Mouse (Mus musculus): ENCODE data around the gene Ralgapb. TPM values are rescaled to one million over a fixed set of nuclear protein-coding genes. Genes with fewer than 3 reads are reported as not detected.

Gene Ralgapb
- polyA plus RNA-seq, 1 experiment from 2014 or later: 11.0 TPM

DNA sequence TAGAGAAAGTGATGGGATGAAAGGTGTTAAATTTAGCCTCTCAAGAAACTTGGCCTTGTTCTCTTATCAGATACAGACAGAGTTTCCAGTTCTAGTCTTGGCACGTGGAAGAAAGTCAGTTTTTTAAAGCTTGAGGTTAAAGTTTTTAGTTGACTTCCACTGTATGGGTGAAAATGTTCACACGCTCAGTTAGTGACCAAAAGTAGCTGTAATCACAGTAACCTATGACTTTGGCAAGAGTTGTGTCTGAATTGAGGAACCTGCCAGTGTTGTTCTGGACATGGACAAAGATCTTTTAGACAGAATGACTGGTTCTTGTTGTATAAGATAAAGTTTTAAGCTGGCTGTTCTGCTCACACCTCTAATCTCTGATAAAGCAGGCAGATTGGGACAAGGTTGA, 3.6 kb downstream of the Ralgapb start:
- H3K27me3 ChIP-seq (ENCODE audit: low read depth, poor library complexity, severe bottlenecking): no peaks in the 10 kb centered on the region
- no peak overlapping the region for H3K4me3 ChIP-seq
- H3K27ac ChIP-seq (replicated peaks): no peak overlapping the region
- H3K9me3 ChIP-seq (replicated peaks): no peaks in the 10 kb centered on the region
- no peak for DNase-seq (ENCODE audit: low spot score)
- H3K36me3 ChIP-seq: no peaks in the 10 kb centered on the region
- 86% methylated on average over 2 of the region's 2 CpGs for WGBS
- peaks cover 25% of the 10 kb centered on the region for H3K4me1 ChIP-seq

DNA sequence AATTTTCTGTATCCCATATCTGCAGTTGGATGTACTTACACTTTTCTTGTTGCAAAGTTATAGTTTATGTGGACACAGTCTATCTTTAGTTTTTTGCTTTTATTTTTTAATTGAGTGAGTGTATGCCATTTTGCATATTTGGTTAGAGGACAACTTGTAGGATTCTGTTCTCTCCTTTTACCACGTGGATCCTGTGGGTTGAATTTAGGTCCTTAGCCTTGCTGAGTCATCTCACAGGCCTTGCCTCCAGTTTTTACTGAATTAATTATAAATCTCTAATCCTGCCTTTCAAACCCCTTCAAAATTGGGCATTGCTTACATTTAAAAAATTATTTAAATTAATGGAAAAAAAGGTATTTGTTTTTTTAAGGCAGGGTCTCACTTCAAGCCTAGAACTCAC, 6.2 kb downstream of the Ralgapb start:
- 85% methylated on average over 1 of the region's 1 CpGs for WGBS
- H3K9me3 ChIP-seq (replicated peaks): no peaks in the 10 kb centered on the region
- no peak overlapping the region for H3K4me3 ChIP-seq
- no peaks in the 10 kb centered on the region for H3K27me3 ChIP-seq (ENCODE audit: low read depth, poor library complexity, severe bottlenecking)
- no peaks in the 10 kb centered on the region for H3K36me3 ChIP-seq
- H3K4me1 ChIP-seq: peaks cover 12% of the 10 kb centered on the region
- DNase-seq (ENCODE audit: low spot score): no peak
- H3K27ac ChIP-seq (replicated peaks): no peak overlapping the region

DNA sequence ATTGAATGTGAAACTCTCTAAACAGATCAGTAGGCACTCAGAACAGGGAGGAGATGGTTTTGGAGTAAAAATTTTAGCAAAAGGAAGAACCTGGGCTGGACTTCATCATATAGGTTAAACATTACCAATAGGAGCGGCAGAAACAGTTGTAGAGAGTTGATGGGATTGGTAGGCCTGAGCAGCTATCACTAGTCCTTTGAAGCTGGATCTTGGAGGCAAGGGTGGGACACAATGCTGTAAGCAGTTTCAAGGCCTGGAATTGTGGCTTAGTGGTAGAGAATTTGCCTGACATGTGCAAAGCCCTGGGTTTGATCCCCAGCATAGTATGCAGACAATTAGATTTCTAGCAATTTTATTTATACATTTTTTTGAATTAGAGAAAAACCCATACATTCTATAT, 9.0 kb downstream of the Ralgapb start:
- 89% methylated on average over 1 of the region's 1 CpGs for WGBS
- no peaks in the 10 kb centered on the region for H3K9me3 ChIP-seq (replicated peaks)
- H3K4me1 ChIP-seq: no peaks in the 10 kb centered on the region
- no peak overlapping the region for H3K27ac ChIP-seq (replicated peaks)
- H3K27me3 ChIP-seq (ENCODE audit: low read depth, poor library complexity, severe bottlenecking): no peaks in the 10 kb centered on the region
- no peak overlapping the region for H3K4me3 ChIP-seq
- H3K36me3 ChIP-seq: peaks cover 16% of the 10 kb centered on the region
- DNase-seq (ENCODE audit: low spot score): no peak

DNA sequence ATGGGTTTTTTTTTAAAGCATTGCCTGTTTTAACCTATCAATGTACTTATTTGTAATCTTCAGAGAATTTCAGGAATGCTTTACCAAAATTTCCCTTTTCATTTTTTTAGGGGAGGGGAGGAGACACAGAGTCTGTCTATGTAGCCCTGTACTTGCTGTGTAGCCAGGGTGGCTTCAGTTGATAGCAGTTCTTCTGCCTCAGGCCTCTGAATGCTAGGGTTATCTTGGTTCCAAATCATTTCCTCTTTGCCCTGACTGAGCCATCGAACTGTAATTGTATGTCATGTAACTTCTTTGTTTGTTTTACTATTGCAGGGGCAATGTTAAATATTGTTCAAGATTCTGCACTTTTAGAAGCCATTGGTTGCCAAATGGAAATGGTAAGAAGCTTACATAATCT, 36.2 kb downstream of the Ralgapb start:
- H3K9me3 ChIP-seq (replicated peaks): no peaks in the 10 kb centered on the region
- no peak overlapping the region for H3K4me3 ChIP-seq
- WGBS: 80% methylated on average over 1 of the region's 1 CpGs
- no peak for DNase-seq (ENCODE audit: low spot score)
- no peaks in the 10 kb centered on the region for H3K4me1 ChIP-seq
- no peak overlapping the region for H3K27ac ChIP-seq (replicated peaks)
- peaks cover 70% of the 10 kb centered on the region for H3K36me3 ChIP-seq
- no peaks in the 10 kb centered on the region for H3K27me3 ChIP-seq (ENCODE audit: low read depth, poor library complexity, severe bottlenecking)

DNA sequence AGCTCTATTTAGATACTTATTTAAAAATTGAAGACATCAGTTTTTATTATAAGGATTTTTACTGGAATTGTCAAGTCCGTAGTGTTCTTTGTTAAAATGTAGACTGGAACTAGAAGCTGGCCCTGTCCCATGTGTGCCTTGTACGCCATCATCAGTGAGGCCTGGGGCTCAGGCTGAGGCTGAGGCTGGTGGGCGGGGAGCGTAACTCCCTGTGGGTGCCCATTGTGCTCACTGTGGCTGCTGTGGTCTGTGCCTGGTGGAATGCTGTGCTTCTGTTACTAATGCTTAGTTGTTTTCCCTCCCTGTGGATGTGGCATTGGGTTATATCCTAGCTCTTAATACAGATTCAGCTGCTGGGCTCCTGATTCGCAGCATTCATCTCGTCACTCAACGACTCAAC, 40.2 kb downstream of the Ralgapb start:
- Histone ChIP-seq H3K9me3 (replicated peaks) (no peaks in the 10 kb centered on the region), H3K36me3 (peaks cover 74% of the 10 kb centered on the region)

DNA sequence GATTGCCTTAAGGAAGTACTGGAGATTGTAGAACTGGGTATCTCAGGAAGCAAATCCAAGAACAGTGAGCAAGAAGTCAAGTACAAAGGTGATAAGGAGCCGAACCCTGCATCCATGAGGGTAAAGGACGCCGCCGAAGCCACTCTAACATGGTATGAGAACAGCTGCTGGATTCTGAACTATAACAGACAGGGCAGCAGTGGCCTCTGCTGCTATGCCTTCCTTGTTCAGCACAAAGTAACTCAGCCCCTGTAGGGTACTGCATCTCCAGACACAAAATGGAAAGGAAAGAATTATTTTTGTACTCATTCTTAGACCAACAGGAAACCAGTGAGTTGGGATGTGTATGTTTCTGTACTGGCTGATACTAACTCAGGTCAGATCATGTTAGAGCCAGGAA, 46.8 kb downstream of the Ralgapb start:
- 96% methylated on average over 4 of the region's 4 CpGs for WGBS
- DNase-seq (ENCODE audit: low spot score): no peak
- H3K36me3 ChIP-seq: peaks cover 80% of the 10 kb centered on the region
- no peaks in the 10 kb centered on the region for H3K9me3 ChIP-seq (replicated peaks)
- no peaks in the 10 kb centered on the region for H3K27me3 ChIP-seq (ENCODE audit: low read depth, poor library complexity, severe bottlenecking)
- H3K4me1 ChIP-seq: no peaks in the 10 kb centered on the region
- H3K27ac ChIP-seq (replicated peaks): no peak overlapping the region
- H3K4me3 ChIP-seq: no peak overlapping the region

More for the DNA sequence above, 40.2 kb downstream of the Ralgapb start:
- no peak for DNase-seq (ENCODE audit: low spot score)
- WGBS: 86% methylated on average over 7 of the region's 7 CpGs
- H3K27ac ChIP-seq (replicated peaks): no peak overlapping the region
- H3K4me1 ChIP-seq: no peaks in the 10 kb centered on the region
- H3K27me3 ChIP-seq (ENCODE audit: low read depth, poor library complexity, severe bottlenecking): no peaks in the 10 kb centered on the region
- H3K4me3 ChIP-seq: no peak overlapping the region

DNA sequence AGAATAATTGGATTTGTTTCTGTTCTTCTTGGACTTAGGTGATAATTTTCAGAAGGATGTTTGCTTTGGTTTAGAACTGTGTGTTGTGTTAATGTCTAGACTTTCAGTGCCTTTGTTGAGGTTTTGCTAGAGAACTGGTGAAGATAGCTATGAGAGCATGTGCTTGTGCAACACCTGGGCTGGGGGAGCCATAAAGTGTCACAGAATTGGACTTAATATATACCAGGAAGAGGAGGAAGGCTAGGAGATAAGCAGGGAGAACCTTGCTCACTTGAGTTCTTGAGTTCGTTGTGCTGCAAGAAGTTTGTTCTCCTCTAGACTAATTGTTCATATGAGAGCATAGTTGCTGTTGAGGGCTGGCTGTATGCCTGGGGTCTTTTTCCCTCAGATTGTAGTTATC, 48.0 kb downstream of the Ralgapb start:
- DNase-seq (ENCODE audit: low spot score): no peak
- Histone ChIP-seq H3K9me3 (replicated peaks) (no peaks in the 10 kb centered on the region), H3K27ac (replicated peaks) (no peak overlapping the region), H3K4me1 (no peaks in the 10 kb centered on the region), H3K36me3 (peaks cover 82% of the 10 kb centered on the region), H3K27me3 (ENCODE audit: low read depth, poor library complexity, severe bottlenecking) (no peaks in the 10 kb centered on the region), H3K4me3 (no peak overlapping the region)
- 97% methylated on average over 1 of the region's 1 CpGs for WGBS

DNA sequence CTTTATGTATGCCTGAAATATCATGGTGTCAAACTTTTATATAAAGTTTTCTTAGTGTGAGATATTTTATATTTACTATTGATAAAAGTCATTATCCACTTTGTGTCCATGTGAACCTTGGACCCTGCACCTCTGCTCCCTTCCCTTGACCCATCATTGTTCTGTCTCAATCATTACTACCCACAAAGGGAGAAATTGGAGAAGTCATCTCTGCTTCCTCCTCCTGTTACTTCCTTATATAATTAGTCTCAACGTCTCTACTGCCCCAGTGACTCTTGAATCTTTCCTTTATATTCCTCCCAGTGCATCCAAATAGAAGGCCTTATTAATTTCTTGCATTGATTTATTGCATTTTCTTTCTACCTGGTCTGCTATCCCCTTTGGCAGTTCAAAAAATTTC, 52.8 kb downstream of the Ralgapb start:
- no peak for DNase-seq (ENCODE audit: low spot score)

DNA sequence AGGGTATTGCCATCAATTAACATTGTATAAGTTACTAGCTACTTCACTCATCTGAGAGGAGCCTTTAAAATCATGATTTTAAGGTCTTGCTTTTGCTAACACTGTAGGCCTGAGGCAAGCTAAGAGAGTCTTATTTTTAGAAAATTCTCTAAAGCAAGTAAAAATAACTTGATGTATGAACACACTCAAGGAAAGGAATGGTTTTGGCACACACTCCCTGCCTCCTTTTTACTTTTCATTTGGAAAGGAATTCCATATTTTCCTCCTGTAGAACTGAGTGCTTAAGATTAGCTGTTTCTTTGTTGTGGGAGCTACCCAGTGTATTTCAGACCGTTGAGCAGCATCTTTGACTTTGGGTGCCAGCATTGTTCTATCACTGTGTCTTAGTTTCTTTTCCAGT, 64.5 kb downstream of the Ralgapb start:
- no peak for DNase-seq (ENCODE audit: low spot score)
- Histone ChIP-seq H3K4me3 (no peak overlapping the region), H3K36me3 (peaks cover 76% of the 10 kb centered on the region), H3K9me3 (replicated peaks) (no peaks in the 10 kb centered on the region), H3K27ac (replicated peaks) (no peak overlapping the region), H3K4me1 (no peaks in the 10 kb centered on the region), H3K27me3 (ENCODE audit: low read depth, poor library complexity, severe bottlenecking) (no peaks in the 10 kb centered on the region)
- 91% methylated on average over 1 of the region's 1 CpGs for WGBS

More for the DNA sequence above, 52.8 kb downstream of the Ralgapb start:
- Histone ChIP-seq H3K27ac (replicated peaks) (no peak overlapping the region), H3K9me3 (replicated peaks) (no peaks in the 10 kb centered on the region), H3K36me3 (peaks cover 92% of the 10 kb centered on the region), H3K4me1 (no peaks in the 10 kb centered on the region), H3K4me3 (no peak overlapping the region), H3K27me3 (ENCODE audit: low read depth, poor library complexity, severe bottlenecking) (no peaks in the 10 kb centered on the region)
- WGBS: 95% methylated on average over 1 of the region's 1 CpGs

DNA sequence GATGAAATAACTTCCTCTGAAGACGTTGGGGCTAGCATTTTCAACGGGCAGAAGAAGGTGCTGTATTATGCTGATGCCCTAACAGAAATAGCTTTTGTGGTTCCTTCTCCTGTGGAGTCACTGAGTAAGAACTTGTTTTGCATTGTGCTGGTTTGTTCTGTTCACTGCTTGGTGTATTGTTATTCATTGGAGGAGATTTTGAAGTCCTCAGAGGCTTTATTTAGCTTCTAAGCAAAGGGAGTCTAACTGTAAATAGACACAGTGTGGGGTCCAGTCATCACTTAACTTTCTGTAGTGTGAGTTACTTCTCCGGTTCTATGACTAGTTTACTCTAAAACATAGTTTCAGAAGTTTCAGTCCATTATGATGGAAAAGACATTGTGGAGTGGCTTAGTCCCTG, 68.0 kb downstream of the Ralgapb start:
- Histone ChIP-seq H3K4me3 (no peak overlapping the region), H3K4me1 (no peaks in the 10 kb centered on the region), H3K27me3 (ENCODE audit: low read depth, poor library complexity, severe bottlenecking) (no peaks in the 10 kb centered on the region), H3K9me3 (replicated peaks) (no peaks in the 10 kb centered on the region), H3K36me3 (peaks cover 94% of the 10 kb centered on the region), H3K27ac (replicated peaks) (no peak overlapping the region)
- WGBS: 86% methylated on average over 3 of the region's 3 CpGs
- DNase-seq (ENCODE audit: low spot score): no peak

DNA sequence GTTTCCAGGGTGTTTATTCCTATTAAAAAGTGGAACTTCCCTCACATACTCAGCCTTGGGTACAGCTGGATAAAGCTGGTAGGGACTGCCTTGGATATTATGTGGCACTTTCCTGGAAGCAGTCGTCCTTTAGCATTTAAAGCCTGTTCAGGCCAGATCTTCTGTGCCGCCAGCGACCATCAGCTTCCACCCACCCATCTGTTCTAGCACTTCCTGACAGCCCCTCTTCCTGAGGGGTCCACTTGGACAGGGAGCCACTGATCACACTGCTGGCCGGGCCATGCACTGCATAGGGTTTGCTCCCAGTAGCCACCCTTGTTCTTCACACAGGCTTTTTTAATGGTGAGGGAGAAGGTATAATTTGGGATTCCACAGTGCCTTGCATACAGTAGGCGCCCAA, 88.8 kb downstream of the Ralgapb start:
- Histone ChIP-seq H3K36me3 (peaks cover 67% of the 10 kb centered on the region), H3K27ac (replicated peaks) (no peak overlapping the region), H3K27me3 (ENCODE audit: low read depth, poor library complexity, severe bottlenecking) (no peaks in the 10 kb centered on the region), H3K4me1 (no peaks in the 10 kb centered on the region), H3K9me3 (replicated peaks) (no peaks in the 10 kb centered on the region), H3K4me3 (no peak overlapping the region)
- 90% methylated on average over 5 of the region's 5 CpGs for WGBS
- no peak for DNase-seq (ENCODE audit: low spot score)

DNA sequence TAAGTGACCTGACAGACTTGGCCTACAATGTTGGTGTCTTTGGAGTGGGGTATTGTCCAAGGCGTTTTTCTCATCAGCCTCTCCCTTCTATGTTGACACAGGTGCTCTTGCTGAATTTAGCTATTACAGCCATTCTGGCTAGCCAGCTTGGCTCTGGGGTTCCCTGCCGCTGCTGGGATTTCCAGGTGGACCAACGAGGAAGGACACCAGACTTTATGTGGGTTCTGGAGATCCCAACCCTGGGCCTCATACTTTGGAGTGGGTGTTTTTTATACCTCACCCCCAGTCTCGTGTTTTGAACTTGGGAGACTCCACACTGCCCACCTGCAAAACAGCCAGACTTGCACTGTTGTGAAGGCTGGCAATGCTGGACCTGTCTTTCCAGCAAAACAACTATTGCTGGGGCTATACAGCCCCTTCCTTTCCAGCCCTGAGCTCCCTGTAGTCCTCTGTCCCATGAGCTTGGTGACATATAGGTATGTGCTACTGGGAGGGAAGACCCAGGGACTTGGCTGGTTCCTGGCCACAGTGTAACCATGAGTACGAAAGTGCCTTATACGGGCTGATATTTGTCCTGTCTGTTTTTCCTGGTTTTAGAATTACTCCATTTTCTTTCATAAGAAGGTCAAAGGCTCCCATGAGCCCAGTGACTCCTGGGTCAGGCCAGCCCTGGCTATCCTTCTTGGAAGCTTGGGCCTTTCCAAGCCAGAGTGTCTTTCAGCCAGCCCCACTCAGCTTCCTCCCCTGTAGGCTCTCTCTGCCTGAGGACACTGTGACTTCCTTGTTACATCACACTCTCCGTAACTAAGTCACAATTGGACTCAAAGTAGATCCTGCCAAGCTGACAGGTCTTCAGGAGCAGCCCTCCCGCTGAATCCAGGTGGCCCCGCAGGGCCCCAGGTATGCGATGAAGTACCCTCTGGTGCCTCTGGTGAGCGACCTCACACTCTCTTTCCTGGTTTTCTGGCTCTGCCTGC, 92.5 kb downstream of the Ralgapb start, which contains the start of gene Adig:
Adig (plus strand) TSS at position 777 of the 977 bp plus-strand sequence.
- Histone ChIP-seq H3K4me1 (no peaks in the 10 kb centered on the region), H3K4me3 (no peak within 1 kb of the TSS), H3K9me3 (replicated peaks) (no peaks in the 10 kb centered on the region), H3K27ac (replicated peaks) (no peak within 1 kb of the TSS), H3K36me3 (peaks cover 32% of the 10 kb centered on the region), H3K27me3 (ENCODE audit: low read depth, poor library complexity, severe bottlenecking) (no peaks in the 10 kb centered on the region)
- WGBS: 79% methylated on average over 11 of the region's 11 CpGs
- DNase-seq (ENCODE audit: low spot score): no peak

DNA sequence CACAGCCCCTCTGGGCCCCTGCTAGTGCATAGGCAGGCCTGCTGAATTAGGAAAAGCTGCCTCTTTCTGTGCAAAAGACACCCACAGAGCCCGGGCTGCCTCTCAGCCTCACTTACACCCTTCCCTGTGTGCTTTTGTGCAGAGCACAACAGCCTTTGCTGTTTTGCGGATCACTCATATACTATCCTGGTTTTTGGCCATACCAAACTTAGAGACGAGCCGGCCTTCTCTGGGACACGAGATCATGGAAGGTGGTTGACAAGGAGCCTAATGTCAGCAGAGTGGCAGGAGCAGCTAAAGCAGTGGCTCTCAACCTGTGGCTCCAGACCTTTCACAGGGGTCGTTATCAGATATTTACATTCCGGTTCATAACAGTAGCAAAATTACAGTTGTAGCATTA, 93.6 kb downstream of the Ralgapb start:
- Histone ChIP-seq H3K4me3 (no peak overlapping the region), H3K36me3 (peaks cover 21% of the 10 kb centered on the region), H3K27me3 (ENCODE audit: low read depth, poor library complexity, severe bottlenecking) (no peaks in the 10 kb centered on the region), H3K4me1 (no peaks in the 10 kb centered on the region), H3K9me3 (replicated peaks) (no peaks in the 10 kb centered on the region), H3K27ac (replicated peaks) (no peak overlapping the region)
- DNase-seq (ENCODE audit: low spot score): no peak
- 89% methylated on average over 7 of the region's 7 CpGs for WGBS

All from midbrain, embryonic 10.5 days (tissue).